Mouse (Mus musculus): Measurements from ENCODE around the gene Otud5.
"Not testable (repeated sequence)": the region's sequence is repeated elsewhere in the genome, so short reads cannot be mapped to it uniquely, and the experiment has no call there.

Otud5 gene

DNA sequence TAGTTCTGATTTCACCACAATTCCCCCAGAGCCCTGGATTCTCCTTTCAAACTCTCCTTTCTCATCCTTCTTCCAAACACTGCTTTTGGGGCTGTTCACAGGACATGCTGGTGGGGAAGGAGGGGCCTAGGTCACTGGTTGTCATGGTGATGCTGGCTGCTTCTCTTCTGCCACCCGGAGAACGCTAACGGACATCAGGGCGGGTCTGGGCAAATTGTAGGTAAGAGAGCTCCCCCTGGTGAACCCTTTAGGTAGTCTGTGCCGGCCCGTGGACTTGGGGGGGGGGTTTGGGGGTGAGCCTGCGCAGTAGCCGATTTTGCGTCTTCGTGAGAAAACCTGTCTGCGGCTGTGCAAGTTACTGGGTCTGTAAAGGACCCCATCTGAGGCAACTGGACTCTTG lies 38.7 kb downstream of the Otud5 start:
- DNase-seq (ENCODE audit: low spot score in 2 of 2) = peak; percentile 80

DNA sequence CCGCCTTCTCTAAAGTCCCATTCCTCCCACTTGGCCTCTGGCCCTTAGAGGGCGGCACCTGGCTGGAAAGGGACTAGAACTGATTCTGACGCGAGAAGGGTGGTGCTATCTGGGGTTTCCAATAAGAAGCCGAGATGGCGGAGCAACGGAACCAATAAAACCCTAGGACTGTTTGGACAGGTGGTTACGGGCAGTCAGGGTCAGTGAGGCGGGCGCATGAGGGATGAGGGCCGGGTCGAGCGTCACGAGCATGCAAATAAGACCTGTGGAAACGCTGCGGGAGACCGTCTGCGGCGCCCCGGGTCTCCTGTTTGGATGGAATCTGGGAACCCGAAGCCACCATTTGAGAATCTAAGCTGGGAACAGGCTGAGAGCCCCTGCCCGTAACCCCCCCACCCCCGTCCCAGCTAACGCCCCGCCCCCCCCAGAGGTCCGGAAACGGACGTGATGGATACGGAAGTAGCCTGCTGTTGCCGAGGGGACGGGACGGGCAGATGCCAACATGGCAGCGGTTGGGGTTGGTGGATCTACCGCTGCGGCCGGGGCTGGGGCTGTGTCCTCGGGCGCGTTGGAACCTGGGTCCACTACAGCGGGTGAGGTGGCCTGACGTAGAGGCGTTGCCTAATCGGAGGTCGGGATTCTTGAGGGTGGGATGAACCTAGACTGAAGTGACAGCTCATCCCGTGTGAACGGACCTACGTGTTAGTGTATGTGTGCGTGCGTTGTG lies 42.8 kb downstream of the Otud5 start, which contains the start of gene Slc35a2:
Slc35a2 (plus strand) TSS at position 188 of the 727 bp plus-strand sequence.
- peak; percentile 78 to 81 for DNase-seq (ENCODE audit: low spot score in 2 of 2)

DNA sequence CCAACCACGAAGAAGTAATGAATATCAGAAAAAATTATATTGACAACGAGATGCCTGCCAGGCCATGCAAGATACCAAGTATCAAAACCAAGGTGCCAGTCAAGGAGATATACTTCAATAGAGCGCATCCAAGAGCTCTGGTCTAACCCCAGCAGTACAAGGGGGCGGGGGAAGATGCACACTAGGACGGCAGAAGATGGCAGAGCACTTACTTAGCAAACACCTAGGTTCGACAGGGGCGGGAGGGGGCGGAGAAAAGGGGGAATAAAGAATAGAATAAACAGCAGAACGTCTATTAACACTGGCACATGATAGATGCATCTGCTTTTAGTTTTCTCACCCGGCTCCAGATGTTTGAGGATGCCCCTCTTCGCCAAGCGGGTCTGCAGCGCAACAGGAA lies 57.0 kb downstream of the Otud5 start:
- peak in 1 of 2 experiments; percentile 36 for DNase-seq (ENCODE audit: low spot score in 2 of 2)

DNA sequence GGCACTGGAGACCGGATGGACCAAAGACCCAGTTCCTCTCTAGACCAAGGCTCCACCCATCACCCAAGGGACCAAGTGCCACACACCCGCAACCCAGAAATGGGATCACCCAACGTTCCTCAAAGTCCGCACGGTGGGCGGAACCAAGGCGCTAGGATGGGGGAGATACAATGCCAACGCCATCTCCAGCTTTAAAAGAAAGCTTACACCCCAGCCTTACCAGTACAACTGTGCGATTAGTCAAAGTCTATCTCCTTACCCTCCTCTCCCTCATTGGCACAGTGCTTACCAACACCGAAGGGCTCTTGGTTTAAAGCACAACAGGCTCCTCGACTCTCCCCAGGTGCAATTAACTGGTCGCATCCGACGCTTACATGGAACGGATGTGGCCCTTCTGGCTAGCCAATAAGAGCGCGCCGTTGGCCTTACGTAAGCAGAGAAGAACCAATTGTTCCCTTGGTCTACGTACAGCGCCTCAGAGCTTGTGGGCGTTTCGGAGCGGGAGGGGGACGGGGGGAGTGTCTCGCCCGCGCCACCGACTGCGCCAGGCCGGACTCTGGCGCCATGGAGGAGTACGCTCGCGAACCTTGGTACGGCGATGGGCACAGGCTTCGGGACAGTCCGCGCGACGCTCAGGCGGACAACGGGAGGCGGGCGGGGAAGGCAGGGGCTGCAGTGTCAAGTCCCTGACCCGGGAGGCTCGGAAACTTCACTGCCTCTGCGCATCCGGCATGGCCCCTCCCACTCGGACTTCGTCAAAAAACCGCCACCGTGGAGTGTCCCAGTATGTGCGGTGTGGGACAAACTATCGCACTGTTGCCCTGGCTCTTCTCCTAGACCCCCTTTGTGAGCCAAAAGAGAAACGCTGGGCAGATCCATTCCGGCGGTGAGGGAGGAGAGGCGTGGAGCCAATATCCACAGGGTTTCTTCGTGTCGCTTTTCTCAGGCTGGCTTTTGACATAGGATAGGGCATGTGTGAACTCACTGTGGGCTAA lies 58.0 kb downstream of the Otud5 start, which contains the start of the genes Pqbp1 and Timm17b:
Pqbp1 (minus strand) TSS at position 390 of the 995 bp plus-strand sequence.
Timm17b (plus strand) TSS at position 478 of the 995 bp plus-strand sequence.
- peak; percentile 83 to 88 for DNase-seq (ENCODE audit: low spot score in 2 of 2)

DNA sequence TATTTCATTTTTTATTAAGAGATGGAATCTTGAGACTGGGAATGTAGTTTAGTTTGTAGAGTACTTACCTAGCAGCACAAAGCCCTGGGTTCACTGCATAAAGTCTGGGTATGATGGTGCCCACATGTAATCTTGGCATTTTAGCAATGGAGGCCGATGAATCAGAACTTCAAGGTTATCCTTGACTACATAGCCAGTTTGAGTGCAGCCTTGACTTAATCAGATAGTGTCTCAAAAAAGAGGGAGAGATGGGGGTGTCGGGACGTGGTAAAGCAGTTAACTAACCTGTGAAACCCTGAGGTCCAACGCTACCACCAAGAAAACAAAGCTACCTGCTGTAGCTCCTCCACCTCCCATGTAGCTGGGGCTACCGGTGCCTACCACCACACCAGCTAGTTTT lies 63.3 kb downstream of the Otud5 start:
- DNase-seq (ENCODE audit: low spot score in 2 of 2) = no peak

DNA sequence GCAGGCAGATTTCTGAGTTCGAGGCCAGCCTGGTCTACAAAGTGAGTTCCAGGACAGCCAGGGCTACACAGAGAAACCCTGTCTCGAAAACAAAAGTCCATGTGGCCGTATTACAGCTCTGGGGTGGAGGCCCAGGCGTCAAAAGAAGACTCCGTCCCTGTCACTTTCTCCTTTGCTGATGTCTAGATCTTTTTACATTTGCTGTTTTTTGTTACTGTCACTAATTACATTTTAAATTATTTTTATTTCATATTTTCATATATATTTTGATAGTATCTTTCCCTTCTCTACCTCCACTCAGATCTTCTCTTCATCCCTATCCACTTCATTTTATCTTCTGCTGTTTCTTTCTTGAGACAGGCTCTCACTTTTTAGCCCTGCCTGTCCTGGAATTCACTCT lies 66.6 kb downstream of the Otud5 start, which contains the start of gene Gm10491:
Gm10491 (minus strand) TSS at position 101 of the 400 bp plus-strand sequence.
- DNase-seq (ENCODE audit: low spot score in 2 of 2) = no peak

DNA sequence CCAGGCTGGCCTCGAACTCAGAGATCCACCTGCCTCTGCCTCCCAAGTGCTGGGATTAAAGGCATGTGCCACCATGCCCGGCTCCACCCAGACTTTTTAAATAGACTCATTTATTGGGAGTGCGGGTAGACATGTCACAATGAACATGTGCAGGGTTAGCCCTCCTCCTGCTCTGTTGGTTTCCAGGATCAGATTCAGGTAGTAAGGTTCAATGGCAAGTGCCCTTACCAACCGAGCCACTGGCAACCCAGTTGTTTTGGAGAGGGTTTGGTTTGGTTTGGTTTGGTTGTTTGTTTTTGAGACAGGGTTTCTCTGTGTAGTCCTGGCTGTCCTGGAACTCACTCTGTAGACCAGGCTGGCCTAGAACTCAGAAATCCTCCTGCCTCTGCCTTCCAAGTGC lies 68.1 kb downstream of the Otud5 start, which contains the start of gene Gm10490:
Gm10490 (plus strand) TSS at position 301 of the 400 bp plus-strand sequence.
- DNase-seq (ENCODE audit: low spot score in 2 of 2) = not testable (repeated sequence)

DNA sequence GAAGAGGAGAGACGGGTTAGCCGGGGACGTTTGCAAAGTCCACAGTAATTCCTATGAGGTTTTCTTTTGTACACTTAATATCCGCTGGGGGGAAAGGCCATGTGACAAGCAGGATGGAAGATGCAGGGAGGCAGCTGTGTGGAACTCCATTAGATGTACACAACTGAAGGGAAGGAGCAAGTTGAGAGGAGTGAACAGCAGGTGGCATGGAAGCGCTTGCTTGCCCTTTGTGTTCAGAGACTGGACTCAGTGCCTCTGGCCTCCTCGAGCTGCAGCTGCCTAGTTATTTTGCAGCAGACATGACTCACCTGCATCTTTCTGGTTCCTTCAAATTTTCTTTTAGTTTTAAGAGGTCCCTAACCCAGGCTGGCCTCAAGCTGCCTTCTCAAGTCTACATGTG lies 69.3 kb downstream of the Otud5 start:
- no peak for DNase-seq (ENCODE audit: low spot score in 2 of 2)

DNA sequence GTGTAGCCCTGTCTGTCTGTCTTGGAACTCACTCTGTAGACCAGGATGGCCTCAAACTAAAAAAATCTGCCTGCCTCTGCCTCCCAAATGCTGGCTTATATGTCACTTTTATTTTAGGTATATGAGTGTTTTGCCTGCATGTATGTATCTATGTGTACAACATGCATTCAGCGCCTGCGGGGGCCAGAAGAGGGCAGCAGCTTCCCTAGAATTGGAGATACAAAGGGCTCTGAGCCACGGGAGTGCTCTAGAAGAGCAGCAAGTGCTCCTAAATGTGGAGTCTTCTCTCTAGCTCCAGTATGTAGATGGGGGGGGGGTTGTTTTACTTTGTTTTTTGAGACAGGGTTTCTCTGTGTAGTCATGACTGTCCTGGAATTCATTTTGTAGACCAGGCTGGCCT lies 74.5 kb downstream of the Otud5 start:
- DNase-seq (ENCODE audit: low spot score in 2 of 2) = peak; percentile 12 to 24

DNA sequence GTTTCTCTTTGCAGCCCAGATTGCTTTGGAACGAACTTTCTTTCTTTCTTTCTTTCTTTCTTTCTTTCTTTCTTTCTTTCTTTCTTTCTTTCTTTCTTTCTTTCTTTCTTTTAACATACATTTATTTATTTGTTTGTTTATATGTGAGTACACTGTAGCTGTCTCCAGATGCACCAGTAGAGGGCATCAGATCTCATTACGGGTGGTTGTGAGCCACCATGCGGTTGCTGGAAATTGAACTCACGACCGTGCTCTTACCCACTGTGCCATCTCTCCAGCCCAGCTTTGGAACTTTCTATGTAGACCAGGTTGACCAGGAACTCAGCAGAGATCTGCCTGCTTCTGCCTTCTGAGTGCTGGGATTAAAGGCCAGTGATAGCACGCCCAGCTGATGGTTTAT lies 76.8 kb downstream of the Otud5 start:
- DNase-seq (ENCODE audit: low spot score in 2 of 2) = not testable (repeated sequence)

DNA sequence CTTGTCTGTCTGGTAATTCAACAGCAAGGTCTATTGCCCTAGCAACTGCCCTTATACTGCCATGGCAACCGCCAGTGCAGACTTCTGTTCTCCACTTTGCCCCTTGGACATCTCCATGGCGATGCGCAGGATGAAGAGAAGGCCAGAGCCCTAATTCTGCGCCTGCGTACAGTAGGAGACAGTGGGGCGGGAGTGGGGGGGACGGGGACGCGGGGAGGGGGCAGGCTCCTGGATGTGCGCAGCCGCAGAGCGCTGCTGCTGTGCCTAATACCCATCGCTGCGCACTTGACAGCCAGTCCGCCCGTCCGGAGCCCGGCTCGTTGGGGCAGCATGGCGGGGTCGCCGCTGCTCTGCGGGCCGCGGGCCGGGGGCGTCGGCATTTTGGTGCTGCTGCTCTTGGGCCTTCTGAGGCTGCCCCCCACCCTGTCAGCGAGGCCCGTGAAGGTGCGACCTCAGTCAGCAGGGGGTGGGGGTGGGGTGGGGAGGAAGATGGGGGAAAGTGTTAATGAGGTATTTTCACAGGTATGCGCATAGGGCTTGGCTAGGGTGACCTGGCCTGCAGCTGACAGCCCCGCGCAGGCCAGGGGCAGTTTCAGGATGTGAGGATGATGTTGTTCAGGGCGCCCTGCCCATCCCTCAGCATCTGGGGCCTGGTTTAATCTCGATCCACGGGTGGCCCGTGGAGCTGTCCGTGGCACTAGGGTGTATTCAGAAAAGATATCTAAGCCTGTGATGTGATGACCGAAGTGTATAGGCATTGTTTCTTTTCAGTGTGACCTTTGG lies 78.6 kb downstream of the Otud5 start, which contains the start of gene Pcsk1n:
Pcsk1n (plus strand) TSS at position 222 of the 783 bp plus-strand sequence.
- no peak for DNase-seq (ENCODE audit: low spot score in 2 of 2)

DNA sequence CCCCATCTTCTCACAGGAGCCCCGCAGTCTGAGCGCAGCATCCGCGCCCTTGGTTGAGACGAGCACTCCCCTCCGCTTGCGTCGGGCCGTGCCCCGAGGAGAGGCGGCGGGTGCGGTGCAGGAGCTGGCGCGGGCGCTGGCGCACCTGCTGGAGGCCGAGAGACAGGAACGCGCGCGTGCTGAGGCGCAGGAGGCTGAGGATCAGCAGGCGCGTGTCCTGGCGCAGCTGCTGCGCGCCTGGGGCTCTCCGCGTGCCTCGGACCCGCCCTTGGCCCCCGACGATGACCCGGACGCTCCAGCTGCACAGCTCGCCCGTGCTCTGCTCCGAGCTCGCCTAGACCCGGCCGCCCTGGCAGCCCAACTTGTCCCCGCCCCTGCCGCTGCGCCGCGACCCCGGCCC lies 80.9 kb downstream of the Otud5 start:
- no peak for DNase-seq (ENCODE audit: low spot score in 2 of 2)

Measured in natural killer cell, adult 2 months (primary cell).